Mouse (Mus musculus) frontal cortex, postnatal 10 days (tissue): Measurements from ENCODE around the gene Clpx.
A peak's percentile ranks its signal among the peaks of the same experiment; 100 is the strongest.

ENCODE experiments used
- DNase-seq, 2 experiments: peaks; one replicate each; pipeline ENCODE4 v3.0.0; 2022; ENCODE audit warnings: low spot score in 2 of 2, mixed read lengths in 1 of 2

The Clpx gene

DNA sequence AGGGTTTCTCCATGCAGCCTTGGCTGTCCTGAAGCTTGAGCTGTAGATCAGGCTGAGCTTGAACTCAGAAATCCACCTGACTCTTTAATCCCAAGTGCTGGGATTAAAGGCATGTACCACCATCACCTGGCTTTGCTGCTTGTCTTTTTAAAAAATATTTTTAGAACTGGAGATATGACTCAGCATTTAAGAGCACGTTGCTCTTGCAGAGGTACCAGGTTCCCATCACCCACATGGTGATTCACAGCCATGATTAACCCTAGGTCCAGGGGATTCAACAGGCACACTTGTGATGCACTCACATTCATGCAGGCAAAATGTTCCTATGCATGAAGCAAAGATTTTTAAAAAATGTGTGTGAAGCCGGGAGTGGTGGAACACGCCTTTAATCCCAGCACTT, 1.6 kb upstream of the Clpx start:
- no peak for DNase-seq

DNA sequence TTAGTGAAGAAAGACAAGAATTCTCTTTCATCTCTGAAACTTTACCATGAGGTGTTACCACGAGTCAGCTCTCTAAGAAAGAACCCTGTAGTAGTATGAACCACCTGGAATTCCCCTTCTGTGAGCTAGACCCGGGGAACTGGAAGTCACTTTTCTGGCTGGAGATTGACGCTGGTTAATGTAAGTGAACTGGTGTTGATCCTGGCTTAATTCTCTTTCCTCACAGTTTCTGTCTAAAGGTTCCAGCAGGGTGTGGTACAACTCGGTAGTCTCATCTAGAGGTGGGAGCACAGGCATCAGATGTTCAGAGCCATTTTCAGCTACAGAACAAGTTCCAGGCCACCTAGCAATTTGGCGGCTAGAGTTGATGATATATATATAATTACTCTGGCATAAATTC, 941 bp upstream of the Clpx start:
- no peak for DNase-seq

DNA sequence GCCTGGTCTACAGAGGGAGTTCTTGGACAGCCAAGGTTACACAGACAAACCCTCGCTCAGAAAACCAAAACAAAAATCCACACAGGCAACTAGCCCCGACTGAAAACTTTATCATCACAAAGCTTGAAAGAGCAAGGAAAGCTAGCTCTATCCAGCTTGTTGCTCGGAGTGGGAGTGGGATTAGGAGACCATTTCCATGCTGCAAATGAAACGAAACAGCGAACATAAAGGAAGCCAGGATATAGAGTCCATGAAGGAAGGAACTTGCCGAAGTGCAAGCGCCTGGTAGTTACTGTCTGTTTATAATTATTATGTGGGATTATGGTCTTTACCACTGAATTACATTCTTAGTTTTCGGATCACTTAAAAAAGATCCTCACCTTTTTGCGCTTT, 484 bp upstream of the Clpx start:
- no peak for DNase-seq

DNA sequence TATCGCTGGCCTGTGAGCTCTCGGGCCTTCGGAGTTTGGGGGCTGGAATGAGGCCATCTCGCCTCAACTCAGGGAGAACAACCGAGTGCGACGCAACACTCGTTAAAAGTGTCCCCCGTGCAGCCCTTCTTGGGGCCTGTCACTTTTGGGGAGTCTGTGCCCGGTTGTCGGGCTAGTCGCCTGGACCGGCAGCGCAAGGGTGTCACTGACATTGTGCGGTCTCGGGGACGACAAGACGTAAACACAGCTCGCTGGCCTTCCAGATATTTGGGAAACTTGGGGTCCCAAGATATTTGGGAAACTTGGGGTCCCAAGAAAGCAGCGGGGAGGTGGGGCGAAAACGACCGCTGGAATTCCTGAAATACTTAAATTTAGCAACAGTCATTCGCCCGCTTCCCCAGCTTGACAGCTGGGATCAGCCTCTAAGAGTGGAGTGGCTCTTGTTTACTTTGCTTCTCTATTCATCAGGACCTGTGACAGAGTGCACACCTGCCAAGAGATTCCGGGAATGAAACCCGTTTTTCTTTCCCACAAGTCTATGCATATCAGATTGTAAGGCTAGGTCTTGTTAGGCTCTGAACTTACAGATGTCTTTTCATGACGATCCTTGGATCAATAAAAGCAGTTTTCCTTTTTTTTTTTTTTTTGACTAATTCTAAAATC, 787 bp downstream of the Clpx start:
- no peak for DNase-seq

DNA sequence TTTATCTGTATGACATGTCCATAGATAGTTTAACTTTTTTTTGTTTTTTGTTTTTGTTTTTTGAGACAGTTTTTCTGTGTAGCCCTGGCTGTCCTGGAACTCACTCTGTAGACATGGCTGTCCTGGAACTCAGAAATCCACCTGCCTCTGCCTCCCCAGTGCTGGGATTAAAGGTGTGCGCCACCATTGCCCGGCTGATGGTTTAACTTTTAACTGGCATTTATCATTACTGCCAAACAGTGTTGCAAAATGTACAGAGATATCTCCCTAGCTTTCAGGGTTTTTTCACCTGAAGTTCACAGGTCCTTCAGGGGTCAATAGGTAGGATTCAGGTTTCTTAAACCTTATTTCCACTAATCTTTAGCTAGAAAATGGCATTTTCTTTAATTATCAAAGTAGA, 3.0 kb downstream of the Clpx start:
- no peak for DNase-seq

DNA sequence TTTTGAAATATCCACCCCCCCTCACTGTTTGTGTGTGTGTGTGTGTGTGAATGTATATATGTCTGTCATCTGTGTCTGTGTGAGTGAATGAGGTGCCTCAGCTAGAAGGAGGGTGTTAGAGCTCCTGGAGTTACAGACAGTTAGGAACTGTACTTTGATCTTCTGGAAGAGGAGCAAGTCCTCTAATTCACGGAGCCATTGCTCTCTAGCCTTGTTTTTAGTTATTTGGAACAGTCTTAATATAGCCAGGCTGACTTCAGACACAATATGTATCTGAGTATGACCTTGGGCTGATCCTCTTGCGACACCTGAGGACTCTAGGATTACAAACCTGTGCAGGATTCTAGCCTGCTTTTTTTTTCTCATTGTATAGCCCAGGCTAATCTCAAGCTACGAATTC, 4.7 kb downstream of the Clpx start:
- no peak for DNase-seq

DNA sequence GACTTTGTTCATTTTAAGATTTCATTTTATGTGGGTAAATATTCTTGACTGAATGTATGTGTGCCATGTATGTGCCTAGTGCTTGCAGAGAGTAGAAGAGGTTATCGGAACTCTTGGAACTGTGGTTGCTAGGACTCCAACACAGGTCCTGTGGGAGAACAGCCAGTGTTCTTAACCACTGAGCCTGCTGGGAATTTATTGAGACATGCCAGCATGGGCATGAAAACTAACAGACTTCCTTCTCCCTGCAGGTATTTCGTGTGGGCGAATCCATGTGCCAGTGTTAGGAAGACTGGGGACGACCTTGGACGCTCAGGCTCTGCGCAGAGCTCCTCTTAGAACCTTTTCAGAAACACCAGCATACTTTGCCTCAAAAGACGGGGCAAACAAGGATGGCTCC, 5.6 kb downstream of the Clpx start:
- no peak for DNase-seq

DNA sequence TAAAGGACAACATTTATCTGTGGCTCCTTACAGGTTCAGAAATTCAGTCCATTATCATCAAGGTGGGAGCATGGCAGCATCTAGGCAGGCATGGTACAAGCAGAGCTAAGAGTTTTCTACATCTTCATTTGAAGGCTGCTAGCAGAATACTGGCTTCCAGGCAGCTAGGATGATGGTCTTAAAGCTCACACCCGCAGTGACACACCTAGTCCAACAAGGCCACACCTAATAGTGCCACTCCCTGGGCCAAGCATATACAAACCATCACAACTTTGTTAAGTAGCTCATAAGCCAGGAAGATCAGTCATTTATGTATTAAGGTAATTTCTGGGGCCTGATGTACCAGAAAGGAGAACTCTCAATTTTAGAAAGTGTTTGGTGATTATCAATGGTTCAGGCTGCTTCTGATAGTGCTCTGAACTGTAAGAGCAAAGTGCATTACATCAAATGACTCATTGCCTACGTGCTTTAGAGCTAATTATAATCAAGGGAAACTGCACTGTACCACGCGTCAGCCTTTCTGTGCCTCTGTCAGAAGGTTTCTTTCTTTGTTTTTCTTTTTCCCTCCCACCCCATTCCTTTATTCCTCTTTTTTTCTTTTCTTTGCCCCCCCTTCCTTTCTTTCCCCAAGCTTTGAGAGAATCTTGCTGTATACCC, 8.4 kb downstream of the Clpx start:
- DNase-seq: no peak

DNA sequence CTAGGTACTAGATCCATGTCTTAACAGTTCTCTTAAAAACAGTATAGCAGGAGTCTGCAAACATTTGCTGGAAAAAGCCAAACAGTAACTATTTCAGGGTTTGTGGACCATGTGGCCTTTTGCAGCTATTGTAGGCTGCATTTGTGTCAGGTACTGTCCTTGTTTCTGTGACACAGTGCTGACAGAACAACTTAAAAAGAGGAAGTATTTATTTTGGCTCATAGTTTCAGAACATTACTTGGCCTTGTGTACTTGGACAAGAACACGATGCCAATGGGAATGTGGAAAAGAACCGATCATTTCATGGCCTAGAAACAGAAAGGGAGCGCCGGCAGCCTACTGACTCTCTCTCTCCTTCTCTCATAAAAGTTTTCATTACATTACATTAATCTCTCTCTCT, 9.5 kb downstream of the Clpx start:
- no peak for DNase-seq

DNA sequence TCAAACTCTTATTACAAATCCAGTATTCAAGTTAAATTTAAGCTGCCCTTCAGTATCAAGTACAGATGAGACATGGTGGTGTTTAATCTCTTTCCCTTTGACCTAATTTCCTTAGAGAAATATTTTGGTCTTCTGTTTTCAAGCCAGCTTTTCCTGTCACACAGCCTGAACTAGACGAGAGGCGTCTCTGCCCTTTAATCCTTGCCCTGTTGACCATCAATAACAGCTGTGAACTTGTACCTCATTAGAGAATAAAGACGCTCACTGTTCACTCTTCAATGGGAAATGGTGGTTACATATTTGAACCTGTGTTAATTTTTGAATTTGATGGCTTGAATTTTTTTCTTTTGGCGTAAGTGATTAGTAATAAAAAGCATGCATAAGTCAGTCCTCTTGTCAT, 10.2 kb downstream of the Clpx start:
- no peak for DNase-seq

DNA sequence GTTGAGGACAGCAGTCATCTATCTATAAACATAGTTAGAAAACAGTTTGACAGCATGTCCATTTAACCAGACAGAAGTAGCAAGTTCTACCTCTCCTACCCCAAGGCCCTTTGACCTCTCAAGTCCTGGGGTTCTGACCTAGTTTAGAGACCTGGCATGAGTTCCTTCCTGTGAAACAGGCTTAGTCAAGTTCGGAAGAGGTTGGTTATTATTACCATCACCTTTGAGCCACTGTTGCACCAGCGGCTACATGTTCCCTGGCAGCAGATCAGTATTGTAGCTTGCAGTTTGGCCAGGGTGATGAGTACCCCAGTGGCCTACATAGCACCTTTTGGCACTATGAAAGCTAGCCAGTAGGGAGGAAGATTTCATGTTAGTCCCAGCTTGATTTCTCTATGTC, 12.6 kb downstream of the Clpx start:
- no peak for DNase-seq

DNA sequence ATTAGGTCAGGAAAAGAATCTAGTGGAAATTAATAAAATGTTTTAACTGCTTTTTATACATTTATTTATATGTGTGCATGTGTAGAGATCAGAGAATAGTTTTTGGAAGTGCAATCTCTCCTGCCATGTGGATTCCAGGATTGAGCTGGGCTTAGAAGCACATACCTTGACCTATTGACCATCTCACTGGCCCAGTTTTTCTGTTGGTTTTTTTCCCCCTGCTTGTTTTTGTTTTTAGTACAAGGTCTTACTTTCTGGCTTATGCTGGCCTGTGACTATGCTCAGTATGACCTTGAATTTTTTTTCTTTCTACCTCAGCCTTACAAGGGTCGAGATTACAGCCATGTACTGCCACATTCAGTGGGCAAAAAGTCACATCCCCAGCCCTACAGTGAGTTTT, 14.0 kb downstream of the Clpx start:
- DNase-seq: no peak

DNA sequence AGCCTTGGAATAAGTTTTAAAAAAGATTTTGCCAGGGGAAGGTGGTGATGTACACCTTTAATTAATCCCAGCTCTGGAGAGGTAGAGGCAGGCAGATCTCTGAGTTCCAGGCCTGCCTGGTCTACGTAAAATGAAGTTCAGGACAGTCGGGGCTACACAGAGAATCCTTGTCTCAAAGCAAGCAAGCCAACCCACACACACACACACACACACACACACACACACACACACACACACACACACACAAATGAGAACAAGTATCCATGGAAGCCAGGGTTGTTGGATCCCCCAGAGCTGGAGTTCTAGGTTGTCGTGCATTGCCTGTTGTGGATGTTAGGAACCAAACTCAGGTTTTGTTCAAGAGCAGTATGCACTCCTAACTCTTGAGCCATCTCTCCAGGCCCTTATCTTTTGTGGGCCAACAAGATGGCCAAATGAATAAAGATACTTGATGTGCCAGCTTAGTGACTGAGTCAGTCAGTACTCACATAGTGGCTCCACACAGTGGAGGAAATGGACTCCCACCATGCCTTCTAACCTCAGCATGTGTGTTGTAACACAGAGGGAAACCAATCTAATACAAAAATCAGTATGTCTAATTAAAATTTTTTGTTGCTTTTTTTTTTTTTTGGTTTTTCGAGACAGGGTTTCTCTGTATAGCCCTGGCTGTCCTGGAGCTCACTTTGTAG, 18.8 kb downstream of the Clpx start:
- DNase-seq: no peak

DNA sequence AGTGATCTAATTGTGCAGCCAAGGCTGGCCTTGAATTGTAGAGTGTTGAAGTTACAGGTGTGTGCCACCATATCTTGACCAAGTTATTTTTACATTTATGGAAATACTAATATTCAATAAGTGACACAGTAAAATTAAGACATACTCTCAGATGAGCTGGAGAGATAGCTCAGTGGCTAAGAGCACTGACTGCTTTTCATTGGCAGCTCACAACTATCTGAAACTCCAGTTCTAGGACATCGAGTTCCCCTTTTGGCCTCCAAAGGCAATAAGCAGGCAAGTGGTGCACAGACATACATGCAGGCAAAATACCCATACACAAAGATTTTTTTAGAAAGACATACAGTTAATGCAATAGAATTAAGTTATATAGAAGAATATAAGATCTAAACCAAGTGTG, 19.8 kb downstream of the Clpx start:
- no peak for DNase-seq

DNA sequence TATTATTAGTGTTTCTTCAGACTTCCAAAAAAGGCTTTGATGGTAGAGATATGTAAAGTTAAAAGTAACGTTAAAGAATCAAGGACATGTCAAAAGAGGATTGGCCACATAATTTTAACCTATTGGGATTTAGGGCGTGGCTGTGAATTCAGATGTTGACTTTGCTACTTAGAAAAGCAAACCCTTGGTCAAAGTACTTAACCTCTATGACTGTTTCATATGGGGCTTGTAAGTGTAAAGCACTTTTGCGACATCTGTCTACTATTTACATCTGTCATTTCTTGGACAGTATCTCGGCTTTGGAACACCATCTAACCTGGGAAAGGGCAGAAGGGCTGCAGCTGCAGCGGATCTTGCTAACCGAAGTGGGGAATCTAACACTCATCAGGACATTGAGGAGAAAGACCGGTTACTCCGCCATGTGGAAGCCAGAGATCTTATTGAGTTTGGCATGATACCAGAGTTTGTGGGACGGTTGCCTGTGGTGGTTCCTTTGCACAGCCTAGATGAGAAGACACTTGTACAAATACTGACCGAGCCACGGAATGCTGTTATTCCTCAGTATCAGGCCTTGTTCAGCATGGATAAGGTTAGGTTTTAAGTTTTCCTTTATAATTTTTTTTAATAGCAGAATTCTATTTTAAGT, 28.3 kb downstream of the Clpx start:
- no peak for DNase-seq

DNA sequence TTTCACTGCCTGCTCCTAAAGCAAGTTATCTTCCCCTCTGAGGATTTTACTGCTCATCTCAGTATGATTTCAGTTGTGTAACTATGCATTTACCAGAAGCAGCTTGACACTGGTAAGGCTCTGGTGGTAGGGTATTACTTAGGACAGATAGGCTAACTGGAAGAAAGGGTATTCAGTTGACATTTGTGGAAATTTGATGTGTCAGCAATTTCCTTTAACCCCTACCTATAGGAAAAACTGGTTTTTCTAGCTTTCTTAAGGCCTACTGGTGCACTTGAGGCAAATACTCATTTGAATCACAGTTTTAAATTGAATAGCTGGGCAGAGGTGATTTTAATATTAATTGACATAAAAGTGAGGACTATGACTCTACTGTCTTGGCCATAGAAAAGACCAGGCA, 31.9 kb downstream of the Clpx start:
- DNase-seq: no peak

DNA sequence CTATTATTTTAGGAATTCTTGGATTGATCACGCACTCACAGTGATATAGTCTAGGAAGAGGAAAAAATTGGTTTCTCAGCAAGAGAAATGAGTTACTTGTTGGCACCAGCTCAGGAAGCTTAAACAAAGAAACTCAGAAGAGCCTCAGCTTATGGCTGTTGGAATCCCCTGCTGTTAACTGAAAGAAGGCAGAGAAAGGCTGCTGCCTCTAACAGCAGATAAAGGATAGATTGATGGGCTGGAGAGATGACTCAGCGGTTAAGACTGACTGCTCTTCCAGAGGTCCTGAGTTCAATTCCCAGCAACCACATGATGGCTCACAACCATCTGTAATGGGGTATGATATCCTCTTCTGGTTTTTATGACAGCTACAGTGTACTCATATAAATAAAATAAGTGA, 33.3 kb downstream of the Clpx start:
- no peak for DNase-seq

DNA sequence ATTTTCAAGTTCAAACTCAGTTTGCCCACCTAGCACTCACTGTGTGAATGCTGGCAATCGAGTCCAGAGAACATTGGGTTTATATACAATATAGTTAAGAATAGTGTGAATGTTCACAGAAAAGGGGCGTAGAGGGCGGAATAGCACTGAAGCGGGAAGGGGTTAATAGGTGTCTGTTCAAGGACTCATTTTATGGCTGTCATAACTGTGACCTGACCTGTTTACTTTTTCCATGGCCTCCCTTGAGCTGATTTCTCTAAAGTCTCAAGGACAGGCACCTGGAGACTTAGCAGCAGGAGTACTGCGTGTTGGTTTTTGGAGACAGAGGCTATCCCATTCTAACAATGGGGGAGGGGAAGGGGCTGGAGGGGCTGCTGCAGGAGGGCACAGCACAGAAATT, 39.9 kb downstream of the Clpx start:
- no peak for DNase-seq

DNA sequence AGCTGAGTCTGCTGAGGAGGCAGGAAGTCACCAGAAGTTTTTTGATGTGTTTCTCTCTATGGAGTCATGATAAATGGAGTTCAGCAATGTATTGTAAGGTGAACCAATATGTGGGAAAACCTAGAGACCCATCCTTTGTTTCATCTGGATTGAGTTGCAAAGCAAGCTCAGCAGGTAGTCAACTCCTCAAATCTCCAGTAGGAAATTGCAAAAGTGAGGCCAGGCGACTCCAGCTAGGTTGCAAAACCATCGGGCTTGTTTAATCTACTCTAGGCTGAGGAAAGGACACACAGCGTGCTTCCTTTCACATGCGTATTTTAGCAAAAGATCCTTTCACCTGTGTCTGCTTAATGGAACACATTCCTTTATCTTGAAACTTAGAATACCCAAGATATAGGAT, 45.1 kb downstream of the Clpx start:
- no peak for DNase-seq

DNA sequence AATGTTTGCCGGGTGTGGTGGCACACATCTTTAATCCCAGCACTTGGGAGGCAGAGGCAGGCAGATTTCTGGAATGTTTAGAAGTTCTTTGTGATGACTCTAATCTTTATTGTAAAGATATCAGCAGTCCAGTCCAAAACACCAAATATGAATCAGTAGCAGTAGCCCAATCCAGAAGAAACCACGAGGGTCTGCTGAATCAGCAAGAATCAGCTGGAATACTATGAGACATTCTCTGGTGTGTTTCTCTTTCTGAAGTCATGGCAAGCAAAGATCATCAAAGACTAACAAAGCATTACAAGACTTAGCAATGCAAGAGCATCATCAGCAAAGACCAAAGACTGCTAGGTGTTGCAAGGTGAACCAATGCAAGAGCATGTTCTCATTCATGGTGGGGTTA, 46.4 kb downstream of the Clpx start:
- no peak for DNase-seq

DNA sequence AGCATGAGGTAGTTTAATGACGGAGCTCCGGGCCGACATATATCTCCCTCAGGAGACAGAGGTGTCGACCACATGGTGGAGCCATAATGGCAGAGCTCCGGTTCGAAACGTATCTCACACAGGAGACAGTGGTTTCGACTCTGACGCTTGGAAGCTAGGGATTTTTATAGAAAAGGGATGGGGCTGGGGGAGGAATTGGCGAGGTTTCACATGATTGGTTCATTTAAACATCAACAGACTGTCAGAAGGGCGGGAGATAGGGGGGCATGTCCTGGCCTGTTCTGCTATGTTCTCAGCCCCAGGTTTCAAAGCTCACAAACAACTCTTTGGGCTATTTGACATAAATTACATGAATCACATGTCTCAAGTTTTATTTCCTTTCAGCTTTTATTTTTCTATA, 51.4 kb downstream of the Clpx start:
- DNase-seq: peak; percentile 13 to 16

DNA sequence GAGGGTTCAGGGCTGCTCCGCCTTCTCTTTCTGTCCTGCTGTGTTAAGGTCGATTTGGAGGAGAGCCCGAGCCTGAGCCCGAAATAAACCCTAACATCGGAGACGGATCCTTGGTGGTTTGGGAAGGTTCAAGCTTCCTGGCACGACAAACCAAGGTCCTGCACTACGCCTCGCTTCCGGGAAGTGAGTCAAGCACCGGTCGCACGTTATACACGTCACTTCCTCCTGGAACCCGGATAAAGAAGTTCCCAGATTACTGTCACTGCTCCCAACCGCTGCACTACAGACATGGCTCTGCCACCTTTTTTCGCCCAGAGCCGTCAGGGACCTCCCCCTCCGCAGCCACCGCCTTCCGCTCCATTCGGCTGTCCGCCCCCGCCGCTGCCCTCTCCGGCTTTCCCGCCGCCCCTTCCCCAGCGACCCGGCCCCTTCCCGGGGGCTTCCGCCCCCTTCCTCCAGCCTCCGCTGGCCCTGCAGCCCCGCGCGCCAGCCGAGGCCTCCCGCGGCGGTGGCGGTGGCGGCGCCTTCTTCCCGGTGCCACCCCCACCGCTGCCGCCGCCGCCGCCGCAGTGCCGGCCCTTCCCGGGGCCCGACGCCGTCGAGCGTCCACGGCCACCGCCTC, 51.9 kb downstream of the Clpx start, which contains the start of gene Pdcd7:
Gene Pdcd7, plus strand, starts transcription at position 251 of the 622 bp plus-strand sequence.
- peak; percentile 92 to 94 for DNase-seq
